Mouse (Mus musculus) myocyte (in vitro differentiated cells): ENCODE results near the gene Selenbp1.

Experiments used
- CEBPB ChIP-seq: IDR thresholded peaks from 2 replicates; pipeline ENCODE4 v1.6.1; 2011; ENCODE audit warnings: mild to moderate bottlenecking, moderate library complexity; ENCODE audit not compliant: poor library complexity, insufficient read depth, severe bottlenecking
- E2F4 ChIP-seq: IDR thresholded peaks from one replicate; pipeline ENCODE4 v1.6.1; 2011; ENCODE audit warnings: mild to moderate bottlenecking, control low read depth, moderate library complexity; ENCODE audit not compliant: insufficient read depth
- MAX ChIP-seq: IDR thresholded peaks from one replicate; pipeline ENCODE4 v1.6.1; 2011; ENCODE audit warnings: low read depth, mild to moderate bottlenecking, control low read depth
- MYOD1 ChIP-seq, 3 experiments: IDR thresholded peaks; one replicate each; pipeline ENCODE4 v1.6.1; 2011; ENCODE audit warnings: control low read depth in 2 of 3, low read depth in 2 of 3, mild to moderate bottlenecking in 2 of 3, moderate library complexity in 1 of 3; ENCODE audit not compliant: insufficient read length in 2 of 3, control insufficient read depth in 1 of 3
- MYOG ChIP-seq, 3 experiments: IDR thresholded peaks; one replicate each; pipeline ENCODE4 v1.6.1; 2011; ENCODE audit warnings: control low read depth in 2 of 3, low read depth in 2 of 3, mild to moderate bottlenecking in 2 of 3; ENCODE audit not compliant: insufficient read length in 2 of 3, control insufficient read depth in 1 of 3, insufficient read depth in 1 of 3
- POLR2A ChIP-seq: IDR thresholded peaks from one replicate; pipeline ENCODE4 v1.6.1; 2011; ENCODE audit warnings: low read depth, mild to moderate bottlenecking, control low read depth, moderate library complexity; ENCODE audit not compliant: insufficient read length
- POLR2AphosphoS2 ChIP-seq: IDR thresholded peaks from one replicate; pipeline ENCODE4 v1.6.1; 2011; ENCODE audit warnings: low read depth, control low read depth; ENCODE audit not compliant: insufficient read length
- SRF ChIP-seq: IDR thresholded peaks from one replicate; pipeline ENCODE4 v1.6.1; 2011; ENCODE audit warnings: low read depth; ENCODE audit not compliant: control insufficient read depth, insufficient read length
- TCF12 ChIP-seq: IDR thresholded peaks from one replicate; pipeline ENCODE4 v1.6.1; 2011; ENCODE audit warnings: mild to moderate bottlenecking, control low read depth; ENCODE audit not compliant: poor library complexity, insufficient read depth, severe bottlenecking
- TCF3 ChIP-seq: IDR thresholded peaks from one replicate; pipeline ENCODE4 v1.6.1; 2011; ENCODE audit warnings: low read depth, control low read depth; ENCODE audit not compliant: insufficient read length
- USF1 ChIP-seq: IDR thresholded peaks from one replicate; pipeline ENCODE4 v1.6.1; 2011; ENCODE audit warnings: low read depth, mild to moderate bottlenecking, control low read depth, moderate library complexity

GRCm38 (mm10) chr3:94911050-94911693 lies 21.7 kb upstream of the Selenbp1 start:
- TF ChIP-seq MYOG (IDR thresholded peaks at IDR 0.05; ENCODE audit: control insufficient read depth in 1 of 3, insufficient read depth in 1 of 3, insufficient read length in 2 of 3, low read depth in 2 of 3) (no peak), CEBPB (no peak), POLR2A (no peak), TCF12 (no peak), POLR2AphosphoS2 (no peak), SRF (no peak), USF1 (no peak), MAX (no peak), E2F4 (no peak), MYOD1 (IDR thresholded peaks at IDR 0.05; ENCODE audit: control insufficient read depth in 1 of 3, insufficient read length in 2 of 3, low read depth in 2 of 3) (no peak), TCF3 (no peak)
